Mouse (Mus musculus): ENCODE measurements around the gene Cfap46. TPM values are rescaled to one million over a fixed set of nuclear protein-coding genes. Genes with fewer than 3 reads are reported as not detected.

Cfap46 gene
- polyA plus RNA-seq, 1 experiment = 0.40 TPM

DNA sequence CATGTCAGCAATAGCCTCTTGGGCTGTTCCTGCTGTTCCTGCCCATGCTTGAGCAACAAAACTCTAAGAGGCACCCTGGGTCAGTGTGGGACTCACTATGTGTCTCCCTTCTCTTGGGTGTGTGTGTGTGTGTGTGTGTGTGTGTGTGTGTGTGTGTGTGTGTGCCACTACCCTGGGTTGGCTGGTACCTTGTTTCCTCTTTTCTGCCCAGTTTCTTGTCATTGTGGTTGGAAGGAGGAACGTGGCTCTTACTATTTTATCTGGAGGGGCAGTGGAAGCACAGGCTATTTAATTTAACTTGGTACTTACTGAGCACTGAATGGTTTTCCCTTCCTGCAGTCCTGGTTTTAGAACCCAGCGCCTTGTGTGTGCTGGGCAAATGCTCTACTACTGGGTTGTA, 73.3 kb downstream of the Cfap46 start:
- H3K4me3 ChIP-seq (ENCODE audit: insufficient read depth, low read depth, low read length) = no peak overlapping the region
- H3K4me1 ChIP-seq (ENCODE audit: control insufficient read depth, insufficient read depth, insufficient read length, low read length) = no peaks in the 10 kb centered on the region
- H3K27ac ChIP-seq (replicated peaks; ENCODE audit: low read depth, low read length) = no peak overlapping the region

DNA sequence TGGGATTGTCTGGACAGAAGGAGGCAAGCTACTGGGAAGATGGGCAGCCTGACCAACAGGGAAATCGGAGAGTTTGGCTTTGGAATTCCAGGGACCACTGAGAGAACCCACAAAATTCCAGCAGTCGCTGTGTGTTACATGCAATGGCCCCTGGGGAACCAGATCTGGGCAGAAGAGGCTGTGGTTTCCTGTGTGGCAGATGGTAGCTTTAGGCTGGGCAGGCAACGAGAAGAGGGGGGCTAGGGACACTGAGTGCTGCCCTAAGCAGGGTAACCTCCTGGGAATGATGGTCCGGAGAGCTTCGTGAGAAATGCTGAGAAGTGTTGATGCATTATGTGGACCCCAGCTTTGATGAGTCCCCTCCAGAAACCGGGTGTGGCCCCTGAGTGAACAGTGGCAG, 87.8 kb downstream of the Cfap46 start:
- Histone ChIP-seq H3K4me3 (ENCODE audit: insufficient read depth, low read depth, low read length) (no peak overlapping the region), H3K4me1 (ENCODE audit: control insufficient read depth, insufficient read depth, insufficient read length, low read length) (no peaks in the 10 kb centered on the region), H3K27ac (replicated peaks; ENCODE audit: low read depth, low read length) (no peak overlapping the region)

GRCm38 (mm10) chr7:139595311-139595710, 88.3 kb downstream of the Cfap46 start:
- Histone ChIP-seq H3K4me1 (ENCODE audit: control insufficient read depth, insufficient read depth, insufficient read length, low read length) (no peaks in the 10 kb centered on the region), H3K4me3 (ENCODE audit: insufficient read depth, low read depth, low read length) (no peak overlapping the region), H3K27ac (replicated peaks; ENCODE audit: low read depth, low read length) (no peak overlapping the region)

- no peak overlapping the region for H3K4me3 ChIP-seq (ENCODE audit: insufficient read depth, low read depth, low read length)
- no peak overlapping the region for H3K27ac ChIP-seq (replicated peaks; ENCODE audit: low read depth, low read length)
- no peaks in the 10 kb centered on the region for H3K4me1 ChIP-seq (ENCODE audit: control insufficient read depth, insufficient read depth, insufficient read length, low read length)
These were observed 92.3 kb downstream of the Cfap46 start for GRCm38 (mm10) chr7:139591311-139591710.

DNA sequence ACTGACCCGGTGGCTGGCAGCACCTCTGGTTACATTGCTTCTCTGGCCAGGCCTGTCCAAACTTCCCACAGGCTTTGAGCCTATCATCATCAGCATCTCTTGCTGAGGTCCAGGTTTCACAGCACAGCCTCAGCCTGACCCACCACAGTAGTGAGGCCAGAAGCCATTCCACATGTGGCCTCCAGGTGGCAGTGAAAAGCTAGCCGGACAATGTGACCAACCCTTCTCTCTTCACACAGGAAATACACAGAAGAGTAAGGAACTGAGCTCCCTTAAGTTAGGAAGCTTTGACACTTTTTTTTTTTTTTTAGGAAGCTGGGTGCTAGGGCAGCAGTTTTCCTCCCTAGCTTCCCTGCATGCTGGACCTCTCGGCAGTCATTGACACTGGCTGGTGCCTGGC, 93.3 kb downstream of the Cfap46 start:
- H3K4me3 ChIP-seq (ENCODE audit: insufficient read depth, low read depth, low read length) = no peak overlapping the region
- no peaks in the 10 kb centered on the region for H3K4me1 ChIP-seq (ENCODE audit: control insufficient read depth, insufficient read depth, insufficient read length, low read length)
- no peak overlapping the region for H3K27ac ChIP-seq (replicated peaks; ENCODE audit: low read depth, low read length)

DNA sequence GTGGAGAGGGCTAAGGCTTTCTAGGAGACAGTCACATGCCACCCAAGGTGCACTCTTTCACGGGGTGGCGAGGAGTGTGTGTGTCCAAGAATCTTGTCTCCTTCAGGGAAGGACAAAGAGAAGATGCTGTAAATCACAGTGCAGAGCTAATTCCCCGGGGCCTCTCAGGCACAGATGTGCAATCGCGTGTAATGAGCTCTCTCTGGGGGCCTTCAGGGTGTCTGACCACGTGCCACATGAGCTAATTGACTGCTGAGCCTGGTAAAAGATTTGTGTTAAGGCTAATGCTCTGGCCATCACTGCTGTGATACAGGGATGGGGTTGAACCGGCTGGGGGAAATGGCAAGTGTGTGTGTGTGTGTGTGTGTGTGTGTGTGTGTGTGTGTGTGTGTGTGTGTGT, 95.7 kb downstream of the Cfap46 start:
- H3K4me3 ChIP-seq (ENCODE audit: insufficient read depth, low read depth, low read length) = no peak overlapping the region
- H3K27ac ChIP-seq (replicated peaks; ENCODE audit: low read depth, low read length) = no peak overlapping the region
- peaks cover 3% of the 10 kb centered on the region; the same call in 1 of the 2 replicates for H3K4me1 ChIP-seq (ENCODE audit: control insufficient read depth, insufficient read depth, insufficient read length, low read length)

- Histone ChIP-seq H3K4me1 (ENCODE audit: control insufficient read depth, insufficient read depth, insufficient read length, low read length) (peaks cover 6% of the 10 kb centered on the region; the same call in 1 of the 2 replicates), H3K27ac (replicated peaks; ENCODE audit: low read depth, low read length) (no peak overlapping the region), H3K4me3 (ENCODE audit: insufficient read depth, low read depth, low read length) (no peak overlapping the region)
These were observed 98.3 kb downstream of the Cfap46 start for GRCm38 (mm10) chr7:139585183-139585821.

GRCm38 (mm10) chr7:139584221-139585175, 99.1 kb downstream of the Cfap46 start:
- 0 out of 2 replicates have a peak overlapping the region, but pooled peaks have one; percentile 7 for H3K4me3 ChIP-seq (ENCODE audit: insufficient read depth, low read depth, low read length)
- H3K27ac ChIP-seq (replicated peaks; ENCODE audit: low read depth, low read length) = no peak overlapping the region
- peaks cover 6% of the 10 kb centered on the region; the same call in 1 of the 2 replicates for H3K4me1 ChIP-seq (ENCODE audit: control insufficient read depth, insufficient read depth, insufficient read length, low read length)

DNA sequence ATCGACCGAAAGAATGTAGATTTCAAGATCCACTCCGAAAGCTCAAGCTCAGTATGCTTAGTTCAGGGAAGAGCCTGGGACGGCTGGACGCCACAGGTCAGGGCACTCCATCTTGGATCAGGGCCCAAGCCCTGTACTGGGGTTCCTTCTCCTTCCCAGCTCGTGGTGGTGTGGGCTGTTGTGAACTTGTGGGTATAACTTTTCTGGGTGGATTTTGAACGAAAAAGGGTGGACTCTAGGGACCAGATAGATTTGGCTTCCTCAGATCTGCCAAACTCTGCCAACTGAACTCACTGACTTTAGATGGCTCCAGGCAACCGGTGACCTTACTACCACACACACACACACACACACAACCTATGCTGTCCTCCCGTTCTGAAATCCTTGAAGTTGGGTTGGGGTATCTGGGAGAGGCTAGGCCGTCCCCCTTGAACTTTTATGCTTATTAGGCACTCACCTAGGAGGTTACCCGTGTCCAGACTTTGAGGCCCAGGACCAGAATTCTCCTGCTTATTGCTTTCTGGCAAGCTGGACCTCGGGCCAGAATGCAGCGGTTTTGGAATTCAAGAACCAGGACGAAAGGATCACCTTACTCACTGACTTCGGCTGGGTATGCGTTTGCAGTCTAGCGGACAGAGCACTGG, 100.4 kb downstream of the Cfap46 start:
- no peak overlapping the region for H3K27ac ChIP-seq (replicated peaks; ENCODE audit: low read depth, low read length)
- H3K4me3 ChIP-seq (ENCODE audit: insufficient read depth, low read depth, low read length) = no peak overlapping the region
- peaks cover 6% of the 10 kb centered on the region; the same call in 1 of the 2 replicates for H3K4me1 ChIP-seq (ENCODE audit: control insufficient read depth, insufficient read depth, insufficient read length, low read length)

- H3K27ac ChIP-seq (replicated peaks; ENCODE audit: low read depth, low read length) = no peak within 1 kb of the TSS
- peak within 1 kb of the TSS; percentile 44 for H3K4me3 ChIP-seq (ENCODE audit: insufficient read depth, low read depth, low read length)
- H3K4me1 ChIP-seq (ENCODE audit: control insufficient read depth, insufficient read depth, insufficient read length, low read length) = peaks cover 6% of the 10 kb centered on the region; the same call in 1 of the 2 replicates
These were observed 101.0 kb downstream of the Cfap46 start, which contains the start of gene Nkx6-2 for GRCm38 (mm10) chr7:139582595-139582994. TSS of gene Nkx6-2 (minus strand) at chr7:139582797.

GRCm38 (mm10) chr7:139581801-139582571, 101.6 kb downstream of the Cfap46 start:
- Histone ChIP-seq H3K4me3 (ENCODE audit: insufficient read depth, low read depth, low read length) (peak overlapping the region; percentile 44), H3K27ac (replicated peaks; ENCODE audit: low read depth, low read length) (no peak overlapping the region), H3K4me1 (ENCODE audit: control insufficient read depth, insufficient read depth, insufficient read length, low read length) (peaks cover 6% of the 10 kb centered on the region; the same call in 1 of the 2 replicates)

DNA sequence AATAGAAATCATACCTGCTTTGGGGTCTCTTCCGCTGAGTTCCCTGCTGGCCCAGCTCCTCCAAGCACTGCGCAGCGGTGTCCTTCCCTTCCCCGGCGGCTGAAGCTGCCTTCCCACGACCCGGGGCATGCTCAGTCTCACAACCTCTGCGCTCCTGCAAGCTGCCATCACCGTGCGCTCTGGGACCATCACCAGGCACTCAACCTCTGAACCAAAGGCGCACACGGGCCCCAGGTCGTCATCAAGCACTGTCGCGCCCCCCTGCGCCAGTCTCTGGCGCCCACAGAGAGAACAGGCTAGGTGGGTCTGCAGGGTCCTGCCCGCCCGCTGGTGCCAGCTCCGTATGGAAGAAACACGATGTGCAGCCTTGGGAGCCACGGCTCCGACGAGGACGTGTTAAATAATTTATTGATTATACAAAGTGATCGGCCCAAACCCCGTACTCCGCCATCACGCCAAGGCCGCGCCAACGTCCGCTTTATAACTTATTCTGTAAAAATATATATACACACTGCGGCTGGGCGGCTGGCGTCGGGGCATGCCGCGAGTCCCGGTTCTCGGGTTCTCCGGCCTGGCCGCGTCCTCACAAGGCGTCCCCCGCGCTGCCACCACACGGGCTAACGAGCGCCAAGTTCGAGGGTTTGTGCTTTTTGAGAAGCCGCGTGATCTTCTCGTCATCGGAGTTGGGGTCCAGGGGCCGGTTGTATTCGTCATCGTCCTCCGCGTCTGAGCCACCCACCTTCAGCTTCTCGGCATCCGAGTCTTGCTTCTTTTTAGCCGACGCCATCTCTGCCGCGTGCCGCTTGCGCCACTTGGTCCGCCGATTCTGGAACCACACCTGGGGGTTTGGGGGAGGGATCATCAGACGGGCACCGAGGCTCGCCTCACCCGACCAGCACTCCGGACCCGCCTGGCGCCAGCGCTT, 102.5 kb downstream of the Cfap46 start:
- Histone ChIP-seq H3K4me1 (ENCODE audit: control insufficient read depth, insufficient read depth, insufficient read length, low read length) (peaks cover 6% of the 10 kb centered on the region; the same call in 1 of the 2 replicates), H3K4me3 (ENCODE audit: insufficient read depth, low read depth, low read length) (peak overlapping the region; percentile 44; the same call in 1 of the 2 replicates), H3K27ac (replicated peaks; ENCODE audit: low read depth, low read length) (no peak overlapping the region)

DNA sequence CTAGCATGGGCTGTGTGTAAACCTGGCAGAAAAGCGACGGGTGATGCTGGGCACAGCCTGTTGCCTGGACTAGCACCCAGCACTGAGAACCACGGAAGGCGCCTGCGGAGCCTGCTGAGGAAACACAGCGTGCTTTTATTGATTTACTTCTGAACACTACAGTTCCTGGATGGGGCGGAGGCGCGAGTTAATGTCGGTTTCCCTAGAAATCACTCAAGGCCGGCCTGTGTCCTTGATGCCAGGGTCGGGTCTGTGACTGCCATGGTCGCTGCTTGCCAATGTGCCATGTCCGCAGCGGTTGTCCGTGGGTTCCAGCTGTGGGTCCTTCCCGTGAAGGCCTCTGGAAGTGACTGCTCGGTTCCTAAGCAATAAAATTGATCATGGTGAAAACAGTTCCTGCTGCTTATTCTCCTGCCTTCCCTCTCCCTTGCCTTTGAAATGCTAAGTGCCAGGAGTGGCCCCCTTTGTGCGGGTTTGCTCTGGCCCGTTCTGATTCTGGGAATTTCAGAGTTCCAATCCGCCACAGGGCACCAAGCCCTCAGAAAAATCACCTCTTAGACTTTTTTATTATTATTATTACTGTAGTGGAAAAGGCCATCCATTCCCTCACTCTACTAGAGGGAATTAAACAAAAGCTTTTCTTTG, 104.2 kb downstream of the Cfap46 start:
- no peak overlapping the region for H3K4me3 ChIP-seq (ENCODE audit: insufficient read depth, low read depth, low read length)
- peaks cover 6% of the 10 kb centered on the region; the same call in 1 of the 2 replicates for H3K4me1 ChIP-seq (ENCODE audit: control insufficient read depth, insufficient read depth, insufficient read length, low read length)
- H3K27ac ChIP-seq (replicated peaks; ENCODE audit: low read depth, low read length) = no peak overlapping the region
